Mouse (Mus musculus): Measurements from ENCODE around the gene Taf5.

- no peak for TF ChIP-seq FLI1 (IDR thresholded peaks at IDR 0.05; ENCODE audit: low read length)
- no peak for TF ChIP-seq GATA1 (IDR thresholded peaks at IDR 0.05; ENCODE audit: borderline replicate concordance, low read length)
These were observed 22.4 kb downstream of the Taf5 start for GRCm38 (mm10) chr19:47089718-47090525.
